Mouse (Mus musculus) neural tube, embryonic 12.5 days (tissue): ENCODE results near the gene Gltpd2. TPM values are rescaled to one million over a fixed set of nuclear protein-coding genes. Genes with fewer than 3 reads are reported as not detected.
"Not testable (repeated sequence)": the region's sequence is repeated elsewhere in the genome, so short reads cannot be mapped to it uniquely, and the experiment has no call there.

ENCODE experiments used
- ATAC-seq: fragments of 200-750 bp; cut with Nextera tagmentation; 2 replicates; pipeline ENCODE4 v1.8.0; 2017; ENCODE audit warnings: low read depth, mild to moderate bottlenecking, moderate TSS enrichment, moderate library complexity; ENCODE audit not compliant: low FRiP score
- H3K27ac ChIP-seq: fragments of 300-500 bp; sonication (generic); 2 replicates; pipeline ENCODE4 v1.5.1; 2016
- H3K27me3 ChIP-seq: fragments of 300-500 bp; sonication (generic); replicated peaks from 2 replicates; pipeline ENCODE4 v1.6.1; 2016; ENCODE audit warnings: mild to moderate bottlenecking
- H3K36me3 ChIP-seq: fragments of 300-500 bp; sonication (generic); 2 replicates; pipeline ENCODE4 v1.6.1; 2016; ENCODE audit warnings: mild to moderate bottlenecking
- H3K4me1 ChIP-seq: fragments of 300-500 bp; sonication (generic); 2 replicates; pipeline ENCODE4 v1.6.1; 2016
- H3K4me2 ChIP-seq: fragments of 300-500 bp; sonication (generic); replicated peaks from 2 replicates; pipeline ENCODE4 v1.6.1; 2016; ENCODE audit warnings: mild to moderate bottlenecking
- H3K4me3 ChIP-seq: fragments of 300-500 bp; sonication (generic); 2 replicates; pipeline ENCODE4 v1.5.1; 2016
- H3K9ac ChIP-seq: fragments of 300-500 bp; sonication (generic); 2 replicates; pipeline ENCODE4 v1.6.1; 2016; ENCODE audit warnings: mild to moderate bottlenecking
- H3K9me3 ChIP-seq: fragments of 300-500 bp; sonication (generic); 2 replicates; pipeline ENCODE4 v1.6.1; 2016; ENCODE audit warnings: mild to moderate bottlenecking
- WGBS: fragments of 180-500 bp; shearing (Covaris S2); methylation state at CpG from one replicate; pipeline ENCODE4 v1.1.7; 2016; 5-methylcytosine and 5-hydroxymethylcytosine counted together
- polyA plus RNA-seq: library from polyadenylated mRNA; unstranded; fragments of >200 nt; fragmentation: Nextera tagmentation; extraction: Ambion mirVana; gene quantifications from 2 replicates; pipeline ENCODE4 v1.2.1, GENCODE M21; 2016

The Gltpd2 gene
- polyA plus RNA-seq, 1 experiment from 2014 or later, result 0.42 TPM

GRCm38 (mm10) chr11:70523306-70523989 is 4.5 kb downstream of the Gltpd2 start:
- WGBS, result 89% methylated on average over 8 of the region's 8 CpGs
- H3K9me3 ChIP-seq, H3K27me3 ChIP-seq, H3K4me2 ChIP-seq, H3K4me3 ChIP-seq, H3K9ac ChIP-seq, ATAC-seq, H3K27ac ChIP-seq: not testable (repeated sequence)
- Histone ChIP-seq H3K4me1 (peaks cover 19% of the 10 kb centered on the region), H3K36me3 (peaks cover 22% of the 10 kb centered on the region)

DNA sequence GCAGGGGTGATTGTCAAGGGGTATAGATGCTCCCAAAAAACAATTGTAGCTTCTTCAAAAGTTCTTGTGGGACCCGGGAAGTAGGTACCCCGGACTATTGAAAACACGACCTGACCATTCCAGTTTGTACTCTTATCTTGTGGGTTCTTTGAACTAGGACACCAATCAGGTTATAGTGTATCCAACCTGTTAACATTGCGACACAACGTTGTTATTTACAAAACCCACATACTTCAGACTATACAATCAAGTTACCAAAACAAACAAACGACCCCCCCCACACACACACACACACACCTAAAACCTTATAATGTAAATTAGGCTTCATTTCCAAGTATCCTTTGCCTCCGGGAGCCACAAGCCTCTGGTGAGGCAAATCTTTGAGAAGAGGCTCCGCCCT is 5.8 kb downstream of the Gltpd2 start:
- Histone ChIP-seq H3K4me2 (peak overlapping the region; percentile 77), H3K36me3 (peaks cover 31% of the 10 kb centered on the region), H3K9ac (no peak overlapping the region), H3K27ac (no peak overlapping the region), H3K4me1 (peaks cover 19% of the 10 kb centered on the region), H3K9me3 (no peaks in the 10 kb centered on the region), H3K27me3 (peaks cover 3% of the 10 kb centered on the region; the same call in 1 of the 2 replicates), H3K4me3 (peak overlapping the region; percentile 16; the same call in 1 of the 2 replicates)
- ATAC-seq, result peak; percentile 33
- WGBS, result 7% methylated on average over 8 of the region's 8 CpGs

- Histone ChIP-seq H3K4me1 (peaks cover 15% of the 10 kb centered on the region), H3K27ac (no peak within 1 kb of the TSS), H3K9ac (peak within 1 kb of the TSS; percentile 72), H3K9me3 (no peaks in the 10 kb centered on the region), H3K4me3 (peak within 1 kb of the TSS; percentile 72), H3K27me3 (no peaks in the 10 kb centered on the region), H3K4me2 (peak within 1 kb of the TSS; percentile 77), H3K36me3 (peaks cover 31% of the 10 kb centered on the region)
- ATAC-seq, result peak; percentile 88
- under 1% methylated on average over 26 of the region's 26 CpGs for WGBS
Observed at GRCm38 (mm10) chr11:70525184-70525678, 6.2 kb downstream of the Gltpd2 start, which contains the start of gene Psmb6. Gene Psmb6 (plus strand): TSS chr11:70525367.

- Histone ChIP-seq H3K36me3 (peaks cover 31% of the 10 kb centered on the region), H3K4me1 (peaks cover 10% of the 10 kb centered on the region), H3K4me3 (peak overlapping the region; percentile 72), H3K9ac (peak overlapping the region; percentile 72), H3K27ac (no peak overlapping the region), H3K27me3 (no peaks in the 10 kb centered on the region), H3K4me2 (peak overlapping the region; percentile 77), H3K9me3 (no peaks in the 10 kb centered on the region)
- 3% methylated on average over 12 of the region's 12 CpGs for WGBS
- no peak for ATAC-seq
Observed at GRCm38 (mm10) chr11:70525726-70526125, 6.7 kb downstream of the Gltpd2 start.

- 91% methylated on average over 12 of the region's 12 CpGs for WGBS
- peak overlapping the region; percentile 72 for H3K9ac ChIP-seq
- H3K27ac ChIP-seq, result no peak overlapping the region
- no peaks in the 10 kb centered on the region for H3K27me3 ChIP-seq
- no peak for ATAC-seq
- peaks cover 31% of the 10 kb centered on the region for H3K36me3 ChIP-seq
- H3K4me1 ChIP-seq, result peaks cover 10% of the 10 kb centered on the region
- H3K9me3 ChIP-seq, result no peaks in the 10 kb centered on the region
- H3K4me3 ChIP-seq, result peak overlapping the region; percentile 72
- H3K4me2 ChIP-seq, result peak overlapping the region; percentile 77
Observed at GRCm38 (mm10) chr11:70526211-70526610, 7.2 kb downstream of the Gltpd2 start.

- 89% methylated on average over 7 of the region's 7 CpGs for WGBS
- peaks cover 10% of the 10 kb centered on the region for H3K4me1 ChIP-seq
- no peaks in the 10 kb centered on the region for H3K9me3 ChIP-seq
- H3K27ac ChIP-seq, result no peak overlapping the region
- no peak overlapping the region for H3K4me2 ChIP-seq
- H3K36me3 ChIP-seq, result peaks cover 31% of the 10 kb centered on the region
- no peaks in the 10 kb centered on the region for H3K27me3 ChIP-seq
- H3K4me3 ChIP-seq, result no peak overlapping the region
- ATAC-seq, result no peak
- no peak overlapping the region for H3K9ac ChIP-seq
Observed at GRCm38 (mm10) chr11:70528610-70529009, 9.6 kb downstream of the Gltpd2 start.

DNA sequence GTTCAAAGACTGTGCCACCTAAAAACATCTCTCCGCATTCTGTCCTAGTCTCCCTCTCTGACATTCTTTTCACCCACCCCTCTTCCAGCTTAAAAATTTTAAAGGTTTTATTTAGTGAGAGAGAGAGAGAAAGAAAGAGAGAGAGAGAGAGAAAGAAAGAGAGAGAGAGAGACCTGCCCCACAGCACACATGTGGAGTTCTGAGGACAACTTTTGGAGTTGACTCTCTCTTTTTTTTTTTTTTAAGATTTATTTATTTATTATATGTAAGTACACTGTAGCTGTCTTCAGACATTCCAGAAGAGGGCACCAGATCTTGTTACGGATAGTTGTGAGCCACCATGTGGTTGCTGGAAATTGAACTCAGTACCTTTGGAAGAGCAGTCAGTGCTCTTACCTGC is 12.1 kb downstream of the Gltpd2 start:
- not testable (repeated sequence) for H3K27ac ChIP-seq, H3K27me3 ChIP-seq, H3K9ac ChIP-seq, ATAC-seq, H3K4me3 ChIP-seq, H3K4me1 ChIP-seq, H3K9me3 ChIP-seq, H3K4me2 ChIP-seq
- 73% methylated on average over 2 of the region's 2 CpGs for WGBS
- peaks cover 31% of the 10 kb centered on the region for H3K36me3 ChIP-seq

GRCm38 (mm10) chr11:70532839-70533238 is 13.8 kb downstream of the Gltpd2 start, which contains the start of gene Gm40193:
Gene Gm40193 (minus strand): TSS chr11:70532939.
- 84% methylated on average over 6 of the region's 6 CpGs for WGBS

DNA sequence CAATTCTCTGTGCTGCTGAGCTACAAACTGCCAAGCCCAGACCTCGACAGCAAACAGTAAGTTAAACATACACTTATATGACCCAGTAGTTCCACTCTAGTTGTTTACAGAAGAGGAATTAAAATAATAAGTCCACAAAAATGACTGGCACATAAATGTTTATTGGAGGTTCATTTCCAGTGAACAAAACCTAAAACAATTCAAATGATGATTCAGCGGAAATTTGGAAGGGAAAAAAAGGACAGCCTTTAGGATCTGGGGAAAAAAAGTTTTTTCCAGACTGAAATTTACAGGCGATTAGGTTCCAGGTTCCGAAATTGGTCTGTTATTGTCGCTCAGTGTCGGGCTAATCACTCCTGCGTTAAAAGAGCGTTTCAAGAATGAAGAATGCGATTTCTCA is 20.4 kb downstream of the Gltpd2 start:
- H3K4me3 ChIP-seq, result peak overlapping the region; percentile 56; the same call in 1 of the 2 replicates
- peaks cover 23% of the 10 kb centered on the region for H3K27me3 ChIP-seq
- no peak overlapping the region for H3K27ac ChIP-seq
- H3K4me2 ChIP-seq, result peak overlapping the region; percentile 91
- peaks cover 10% of the 10 kb centered on the region for H3K4me1 ChIP-seq
- no peaks in the 10 kb centered on the region for H3K36me3 ChIP-seq
- no peak for ATAC-seq
- 19% methylated on average over 9 of the region's 9 CpGs for WGBS
- H3K9ac ChIP-seq, result no peak overlapping the region
- H3K9me3 ChIP-seq, result no peaks in the 10 kb centered on the region

More at GRCm38 (mm10) chr11:70532839-70533238, 13.8 kb downstream of the Gltpd2 start, which contains the start of gene Gm40193:
- no peak within 1 kb of the TSS for H3K4me3 ChIP-seq
- H3K27ac ChIP-seq, result no peak within 1 kb of the TSS
- no peak for ATAC-seq
- no peak within 1 kb of the TSS for H3K9ac ChIP-seq
- H3K36me3 ChIP-seq, result peaks cover 15% of the 10 kb centered on the region
- no peaks in the 10 kb centered on the region for H3K4me1 ChIP-seq
- no peak within 1 kb of the TSS for H3K4me2 ChIP-seq
- no peaks in the 10 kb centered on the region for H3K9me3 ChIP-seq
- no peaks in the 10 kb centered on the region for H3K27me3 ChIP-seq

DNA sequence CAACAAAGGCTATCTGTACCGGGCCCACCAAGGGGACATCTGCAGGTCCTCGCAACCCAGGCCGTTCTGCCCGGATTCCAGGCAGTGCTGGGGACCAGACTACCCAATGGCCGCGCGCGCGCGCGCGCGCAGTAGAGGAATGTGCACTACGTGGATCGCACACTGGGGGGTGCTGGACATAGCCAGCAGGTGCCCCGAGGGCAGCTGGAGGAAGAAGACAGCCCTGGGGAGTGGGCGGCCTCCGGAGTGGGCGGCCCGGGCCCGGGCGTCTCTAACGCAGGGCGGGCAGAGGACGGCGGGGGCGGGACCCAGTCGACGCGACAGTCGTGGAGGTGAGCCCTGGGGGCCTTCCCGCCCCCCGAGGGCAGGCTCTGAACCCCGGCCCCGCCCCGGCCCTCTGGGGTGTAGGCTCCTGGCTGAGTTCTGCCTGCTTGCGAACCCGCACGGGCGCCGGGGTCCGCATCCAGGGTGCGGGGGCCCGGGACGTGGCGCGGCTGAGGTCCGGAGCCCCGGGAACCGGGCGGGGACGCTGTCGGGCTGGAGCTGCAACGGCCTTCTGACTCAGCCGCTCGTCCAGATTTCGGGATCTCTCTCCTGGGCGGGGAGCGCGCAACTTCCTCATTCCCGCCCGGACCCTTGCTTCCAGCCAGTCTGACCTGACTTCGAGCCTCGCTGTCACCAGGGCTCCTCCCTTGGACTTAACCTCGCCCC is 21.0 kb downstream of the Gltpd2 start, which contains the start of gene Pld2:
Gene Pld2, plus strand, starts transcription at position 188 of the 711 bp plus-strand sequence.
- Histone ChIP-seq H3K36me3 (no peaks in the 10 kb centered on the region), H3K9ac (peak within 1 kb of the TSS; percentile 68), H3K27me3 (peaks cover 23% of the 10 kb centered on the region), H3K4me2 (peak within 1 kb of the TSS; percentile 91), H3K4me1 (peaks cover 10% of the 10 kb centered on the region), H3K27ac (no peak within 1 kb of the TSS), H3K4me3 (peak within 1 kb of the TSS; percentile 56), H3K9me3 (no peaks in the 10 kb centered on the region)
- ATAC-seq, result peak; percentile 61; the same call in 1 of the 2 replicates
- under 1% methylated on average over 64 of the region's 65 CpGs for WGBS

DNA sequence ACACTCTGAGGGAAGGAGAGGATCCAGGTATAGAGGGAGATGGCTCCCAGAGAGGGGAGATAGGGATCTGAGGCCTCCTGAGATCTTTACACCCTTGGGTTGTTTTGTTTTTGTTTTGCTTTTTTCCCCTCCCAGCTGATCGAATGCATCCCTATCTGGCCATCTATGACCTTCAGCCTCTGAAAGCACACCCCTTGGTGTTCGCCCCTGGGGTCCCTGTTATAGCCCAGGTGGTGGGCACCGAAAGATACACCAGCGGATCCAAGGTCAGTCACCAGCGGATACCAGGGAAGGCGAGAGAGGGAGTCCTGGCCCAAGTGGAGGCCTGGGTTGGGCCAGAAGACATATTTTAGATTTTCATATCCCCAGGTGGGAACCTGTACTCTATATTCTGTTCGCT is 21.9 kb downstream of the Gltpd2 start:
- Histone ChIP-seq H3K27me3 (peaks cover 23% of the 10 kb centered on the region), H3K4me1 (peaks cover 10% of the 10 kb centered on the region), H3K9me3 (no peaks in the 10 kb centered on the region), H3K4me3 (no peak overlapping the region), H3K27ac (no peak overlapping the region), H3K36me3 (no peaks in the 10 kb centered on the region), H3K9ac (no peak overlapping the region), H3K4me2 (peak overlapping the region; percentile 91)
- 86% methylated on average over 7 of the region's 7 CpGs for WGBS
- no peak for ATAC-seq

- H3K27me3 ChIP-seq, result peaks cover 23% of the 10 kb centered on the region
- H3K4me3 ChIP-seq, result no peak overlapping the region
- H3K9me3 ChIP-seq, result no peaks in the 10 kb centered on the region
- H3K36me3 ChIP-seq, result no peaks in the 10 kb centered on the region
- no peak overlapping the region for H3K27ac ChIP-seq
- WGBS, result 72% methylated on average over 5 of the region's 5 CpGs
- H3K4me1 ChIP-seq, result peaks cover 10% of the 10 kb centered on the region
- no peak overlapping the region for H3K4me2 ChIP-seq
- no peak overlapping the region for H3K9ac ChIP-seq
- no peak for ATAC-seq
Observed at GRCm38 (mm10) chr11:70541415-70541814, 22.4 kb downstream of the Gltpd2 start.
